ENCODE assay signal across 8 mouse cellular contexts in genomic region chr16:31080573-31081051, GRCm38 (mm10). TPM values are rescaled to one million over a fixed set of nuclear protein-coding genes. Genes with fewer than 3 reads are reported as not detected.
DNase-seq lines count a peak whose midpoint lies in the region; ATAC-seq lines count a peak whose summit lies in the region.

No protein-coding gene starts in this region.

- H3K27me3 ChIP-seq in hindbrain, embryonic 11.5 days (ENCODE audit: control insufficient read depth, insufficient read depth, low read length) = no peaks in the 10 kb centered on the region

- no peaks in the 10 kb centered on the region for H3K9me3 ChIP-seq in hindbrain, embryonic 11.5 days (ENCODE audit: control insufficient read depth, low read length)

- peak; percentile 84 for DNase-seq in NIH3T3 (ENCODE audit: low read depth)
- peak; percentile 74 for DNase-seq in cerebellum, adult 11-12 months
- DNase-seq in forelimb bud, embryonic 11.5 days (ENCODE audit: low read depth, low spot score) = peak; percentile 37
- DNase-seq in hindbrain, embryonic 11.5 days (ENCODE audit: low spot score) = peak; percentile 73
- peak; percentile 37 to 62 for DNase-seq in layer of hippocampus, postnatal 14 days (ENCODE audit: low spot score in 2 of 2)
- DNase-seq in lung, postnatal 25 days (ENCODE audit: low spot score) = peak; percentile 67
- peak; percentile 82 for DNase-seq in retina, postnatal 1 day

- peak overlapping the region; percentile 95 for H3K4me2 ChIP-seq in hindbrain, embryonic 11.5 days (replicated peaks; ENCODE audit: low read depth, low read length)

- peak overlapping the region; percentile 72 for H3K9ac ChIP-seq in hindbrain, embryonic 11.5 days (ENCODE audit: low read depth, low read length)

- H3K36me3 ChIP-seq in hindbrain, embryonic 11.5 days (ENCODE audit: control insufficient read depth, insufficient read depth, low read length) = no peaks in the 10 kb centered on the region

- H3K27ac ChIP-seq in hindbrain, embryonic 11.5 days (ENCODE audit: low read depth, low read length) = peak overlapping the region; percentile 84

- peak; percentile 76 for ATAC-seq in hindbrain, embryonic 11.5 days (ENCODE audit: low FRiP score)
- no peak for ATAC-seq in monocyte, adult 5-6 weeks (replicated peaks; ENCODE audit: insufficient number of reproducible peaks, low FRiP score, low TSS enrichment, poor library complexity, severe bottlenecking)

- WGBS in hindbrain, embryonic 11.5 days = under 1% methylated on average over 36 of the region's 36 CpGs

- H3K4me3 ChIP-seq in hindbrain, embryonic 11.5 days (ENCODE audit: low read depth, low read length) = peak overlapping the region; percentile 64

- H3K4me1 ChIP-seq in hindbrain, embryonic 11.5 days (replicated peaks; ENCODE audit: control insufficient read depth, insufficient read depth, low read length) = 0 out of 2 replicates have a peak, but pooled peaks cover 2% of the 10 kb centered on the region

RNA-seq across cellular contexts. Expression of gene Xxylt1, which starts 0.6 kb away (rescaled TPM):
- polyA plus RNA-seq in hindbrain, embryonic 11.5 days (2014; fragmentation: Nextera tagmentation; extraction: Ambion mirVana) = 11.3 and 11.6 TPM in 2 replicates
- 10 to 100 TPM; 19.5 to 22.5 TPM for total RNA-seq in layer of hippocampus, postnatal 14 days (2021)
- total RNA-seq in monocyte, adult 5-6 weeks (2017) = 2.2 to 8.6 TPM (median 4.5 TPM) in 3 replicates
